Mouse (Mus musculus) T-helper 2 cell (primary cell): ENCODE data around the gene Nova2.

Experiments
- in situ Hi-C: fragments of 300-600 bp; cut with MboI, MseI; formaldehyde crosslinking; loops from one replicate; pipeline ENCODE4 v1.15.1; 2025; ENCODE audit warnings: high pct_unique_total_duplicates

The Nova2 gene

GRCm38 (mm10) chr7:18978381-18978780 lies 52.7 kb downstream of the Nova2 start:
- in situ Hi-C loops = no loop called here

GRCm38 (mm10) chr7:18986503-18986902 lies 60.8 kb downstream of the Nova2 start:
- in situ Hi-C loops = no loop called here

GRCm38 (mm10) chr7:18987100-18987499 lies 61.4 kb downstream of the Nova2 start, which contains the start of gene Nanos2:
Gene Nanos2 (plus strand): TSS chr7:18987400.
- in situ Hi-C loops = no loop called here

GRCm38 (mm10) chr7:18987747-18988146 lies 62.1 kb downstream of the Nova2 start:
- in situ Hi-C loops = no loop called here

DNA sequence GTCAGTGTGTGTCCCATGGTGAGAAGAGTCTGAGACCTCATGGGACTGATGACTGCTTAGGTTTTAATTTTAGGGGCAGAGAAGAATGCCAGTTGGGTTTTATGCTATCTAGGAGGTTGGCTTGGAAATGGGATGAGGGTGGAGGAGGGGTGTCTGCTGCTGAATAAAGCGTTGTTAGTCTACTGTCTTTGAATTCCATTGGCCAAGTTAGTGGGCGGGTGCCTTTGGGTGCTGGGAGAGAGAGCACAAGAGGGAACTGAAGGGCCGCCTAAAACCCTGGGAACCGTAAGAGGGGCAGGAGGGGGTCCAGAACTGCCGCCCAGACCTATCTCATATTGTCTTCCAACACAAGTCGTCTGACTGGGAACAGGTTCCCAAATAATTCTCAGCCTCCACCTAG lies 63.1 kb downstream of the Nova2 start:
- in situ Hi-C loops = no loop called here

GRCm38 (mm10) chr7:18989995-18990394 lies 64.3 kb downstream of the Nova2 start:
- in situ Hi-C loops = no loop called here

DNA sequence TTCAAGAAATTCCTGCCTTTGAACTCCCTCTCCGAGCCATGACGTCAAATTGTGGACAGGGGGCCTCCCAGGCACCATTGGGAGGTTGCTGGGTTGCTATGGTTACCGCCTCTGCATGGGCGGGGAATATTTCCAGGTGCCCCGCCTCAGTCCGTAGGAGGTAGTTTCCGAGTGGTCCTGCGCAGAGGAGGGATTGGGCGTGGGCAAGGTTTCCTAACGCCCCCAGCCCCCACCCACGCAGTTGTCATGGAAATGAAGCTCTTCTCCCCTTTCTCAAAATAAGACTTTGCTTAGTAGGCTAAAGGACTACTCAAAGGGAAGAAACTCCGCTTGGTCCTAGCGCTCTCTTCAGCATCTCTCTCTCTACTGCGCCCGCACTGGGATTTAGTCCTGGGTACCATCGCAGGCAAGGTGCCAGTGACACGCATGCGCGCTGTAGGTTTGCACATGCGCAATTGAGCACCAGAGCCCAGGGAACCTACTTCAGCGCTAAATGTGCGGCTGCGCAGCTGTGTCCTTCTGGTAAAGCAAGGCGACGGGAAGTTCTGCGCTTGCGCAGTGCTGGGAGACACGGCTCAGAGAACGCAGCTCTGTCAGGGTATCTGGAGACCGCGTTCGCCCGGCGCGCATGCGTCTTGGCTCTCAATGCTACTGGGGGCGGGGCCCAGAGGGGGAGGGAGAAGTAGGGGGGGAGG lies 65.1 kb downstream of the Nova2 start, which contains the start of gene Mypop:
Gene Mypop (plus strand): TSS at position 645 of the 695 bp plus-strand sequence.
- in situ Hi-C loops = no loop called here

GRCm38 (mm10) chr7:18991660-18992293 lies 66.1 kb downstream of the Nova2 start:
- in situ Hi-C loops = no loop called here

- in situ Hi-C loops = no loop called here
Measured at GRCm38 (mm10) chr7:18992294-18992675, 66.6 kb downstream of the Nova2 start.

- in situ Hi-C loops = no loop called here
Measured at GRCm38 (mm10) chr7:18993036-18993435, 67.3 kb downstream of the Nova2 start.

DNA sequence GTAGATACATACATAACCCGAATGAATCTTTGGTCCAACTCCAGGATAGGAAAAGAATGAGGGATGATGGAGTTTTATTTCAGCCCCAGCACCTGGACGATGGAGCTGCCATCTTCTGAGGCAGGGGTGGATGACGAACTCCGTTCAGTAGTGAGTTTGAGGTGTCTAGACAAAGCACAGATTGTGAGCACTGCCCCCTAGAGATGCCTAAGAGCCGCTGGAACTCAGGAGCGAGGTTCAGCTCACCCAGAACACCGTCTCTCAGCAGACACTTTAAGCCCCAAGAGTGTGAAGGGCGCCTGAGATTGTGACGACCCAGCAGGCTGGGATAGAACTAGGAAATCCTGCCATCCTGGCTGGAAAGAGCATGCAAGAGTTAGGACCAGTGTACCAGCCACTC lies 73.1 kb downstream of the Nova2 start:
- in situ Hi-C loops = loop anchor here (5.0 kb wide), 1 partner anchor 37 kb away; no protein-coding TSS in a partner anchor

DNA sequence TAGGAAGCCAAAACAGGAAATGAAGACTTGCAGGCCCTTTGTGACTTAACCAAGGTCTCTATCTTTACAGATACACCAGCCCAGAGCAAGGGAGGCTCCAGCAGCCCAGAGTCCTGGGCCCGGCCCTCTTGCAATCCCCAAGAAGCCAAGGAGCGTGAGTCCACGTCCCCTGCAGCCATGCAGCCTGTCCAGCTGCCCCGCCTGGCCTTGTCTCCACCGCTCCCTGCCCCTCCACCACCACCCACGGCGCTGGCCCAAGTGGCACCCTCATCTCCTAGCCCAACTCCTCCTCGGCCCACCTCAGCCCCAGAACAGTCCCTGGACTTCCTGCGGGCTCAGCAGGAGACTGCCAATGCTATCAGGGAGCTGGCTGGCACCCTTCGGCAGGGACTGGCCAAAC lies 74.7 kb downstream of the Nova2 start:
- in situ Hi-C loops = loop anchor here (25.0 kb wide), 1 partner anchor 937 kb away; no protein-coding TSS in a partner anchor

- in situ Hi-C loops = loop anchor here (25.0 kb wide), 1 partner anchor 936 kb away; no protein-coding TSS in a partner anchor
Measured at GRCm38 (mm10) chr7:19001066-19001806, 75.5 kb downstream of the Nova2 start.

DNA sequence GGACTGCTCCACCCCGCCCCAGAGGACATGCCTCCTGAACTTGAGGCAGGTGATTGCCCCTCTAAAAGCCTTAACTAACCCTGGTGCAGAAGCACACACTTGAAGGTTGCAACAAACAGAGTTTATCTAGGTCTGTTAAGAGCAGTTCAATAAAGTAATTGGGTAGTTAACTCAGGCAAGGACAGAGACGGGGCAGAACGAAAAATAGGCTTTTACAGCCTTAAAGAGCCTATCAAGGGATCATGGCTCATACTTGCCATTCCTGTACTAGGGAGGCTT lies 76.1 kb downstream of the Nova2 start:
- in situ Hi-C loops = loop anchor here (25.0 kb wide), 1 partner anchor 936 kb away; no protein-coding TSS in a partner anchor

- in situ Hi-C loops = loop anchor here (25.0 kb wide), 1 partner anchor 935 kb away; no protein-coding TSS in a partner anchor
Measured at GRCm38 (mm10) chr7:19002115-19002514, 76.4 kb downstream of the Nova2 start.

DNA sequence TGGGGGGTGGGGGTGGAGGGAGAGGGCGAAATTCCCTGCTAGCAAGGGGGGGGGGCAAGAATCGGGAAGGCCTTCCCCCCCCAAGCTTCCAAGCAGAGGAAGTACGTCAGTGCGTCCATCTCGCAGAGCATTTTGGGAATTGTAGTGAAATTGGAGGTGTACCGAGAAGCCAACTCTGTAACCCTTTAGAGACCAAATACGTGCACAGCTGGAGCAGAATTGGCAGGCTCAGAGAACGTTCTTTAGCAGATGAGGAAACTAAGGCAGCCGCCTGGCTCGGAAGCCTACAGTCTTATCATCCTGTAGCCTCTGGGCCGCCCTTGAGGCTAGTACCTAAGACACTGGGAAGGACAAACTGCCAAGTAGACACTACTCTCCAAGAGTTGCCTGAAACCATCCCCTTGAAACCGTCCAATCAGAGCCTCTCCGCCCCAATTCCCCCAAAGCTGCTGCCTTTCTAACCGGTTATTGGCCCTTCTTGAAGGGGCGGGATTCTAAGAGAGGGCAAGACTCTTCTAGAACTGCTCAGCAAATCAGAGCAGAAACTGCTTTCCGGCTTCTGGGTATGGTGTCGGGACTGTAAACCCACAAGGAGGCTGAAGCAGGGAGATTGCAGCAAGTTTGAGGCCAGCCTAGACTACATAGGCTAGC lies 77.3 kb downstream of the Nova2 start:
- in situ Hi-C loops = loop anchor here (25.0 kb wide), 1 partner anchor 934 kb away; no protein-coding TSS in a partner anchor

DNA sequence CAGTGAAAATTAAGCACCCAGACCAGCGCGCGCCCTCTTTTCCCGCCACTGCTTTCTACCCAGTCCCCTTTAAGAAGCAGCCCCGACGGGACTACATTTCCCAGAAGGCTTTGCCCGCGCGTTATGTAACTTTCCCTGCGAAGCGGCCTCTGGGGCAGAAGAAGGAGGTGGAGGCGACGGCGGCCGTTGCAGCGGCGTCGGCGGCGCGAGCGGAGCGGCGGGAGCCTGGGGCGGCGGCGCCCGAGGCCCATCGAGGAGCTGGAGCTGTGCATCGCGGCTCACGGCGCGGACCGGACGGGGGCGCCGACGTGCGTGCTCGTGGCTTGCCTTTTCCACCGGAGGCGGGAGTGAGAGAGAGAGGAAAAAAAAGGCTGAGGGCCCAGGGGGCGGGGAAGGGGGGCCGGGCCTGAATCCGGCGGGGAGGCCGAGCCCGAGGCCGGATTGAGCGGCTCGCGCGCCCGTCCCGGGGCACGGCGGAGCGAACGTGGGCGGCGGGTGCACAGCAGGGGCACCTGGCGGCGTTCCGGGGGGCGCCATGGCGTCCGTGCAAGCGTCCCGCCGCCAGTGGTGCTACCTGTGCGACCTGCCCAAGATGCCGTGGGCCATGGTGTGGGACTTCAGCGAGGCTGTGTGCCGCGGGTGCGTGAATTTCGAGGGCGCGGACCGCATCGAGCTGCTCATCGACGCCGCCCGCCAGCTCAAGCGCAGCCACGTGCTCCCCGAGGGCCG lies 78.4 kb downstream of the Nova2 start, which contains the start of gene Irf2bp1:
Gene Irf2bp1 (plus strand): TSS at position 143 of the 729 bp plus-strand sequence.
- in situ Hi-C loops = loop anchor here (25.0 kb wide), 1 partner anchor 933 kb away; no protein-coding TSS in a partner anchor

- in situ Hi-C loops = loop anchor here (25.0 kb wide), 1 partner anchor 933 kb away; no protein-coding TSS in a partner anchor
Measured at GRCm38 (mm10) chr7:19004631-19005079, 79.0 kb downstream of the Nova2 start.

GRCm38 (mm10) chr7:19005417-19006121 lies 79.9 kb downstream of the Nova2 start:
- in situ Hi-C loops = loop anchor here (25.0 kb wide), 1 partner anchor 932 kb away; no protein-coding TSS in a partner anchor

GRCm38 (mm10) chr7:19006476-19006875 lies 80.8 kb downstream of the Nova2 start:
- in situ Hi-C loops = loop anchor here (25.0 kb wide), 1 partner anchor 931 kb away; no protein-coding TSS in a partner anchor
